Mouse (Mus musculus): ENCODE measurements around the gene Cbl. TPM values are rescaled to one million over a fixed set of nuclear protein-coding genes. Genes with fewer than 3 reads are reported as not detected.

Gene Cbl
- 16.4 and 17.4 TPM in 2 replicates for polyA plus RNA-seq (2014; fragmentation: Nextera tagmentation; extraction: Ambion mirVana)

DNA sequence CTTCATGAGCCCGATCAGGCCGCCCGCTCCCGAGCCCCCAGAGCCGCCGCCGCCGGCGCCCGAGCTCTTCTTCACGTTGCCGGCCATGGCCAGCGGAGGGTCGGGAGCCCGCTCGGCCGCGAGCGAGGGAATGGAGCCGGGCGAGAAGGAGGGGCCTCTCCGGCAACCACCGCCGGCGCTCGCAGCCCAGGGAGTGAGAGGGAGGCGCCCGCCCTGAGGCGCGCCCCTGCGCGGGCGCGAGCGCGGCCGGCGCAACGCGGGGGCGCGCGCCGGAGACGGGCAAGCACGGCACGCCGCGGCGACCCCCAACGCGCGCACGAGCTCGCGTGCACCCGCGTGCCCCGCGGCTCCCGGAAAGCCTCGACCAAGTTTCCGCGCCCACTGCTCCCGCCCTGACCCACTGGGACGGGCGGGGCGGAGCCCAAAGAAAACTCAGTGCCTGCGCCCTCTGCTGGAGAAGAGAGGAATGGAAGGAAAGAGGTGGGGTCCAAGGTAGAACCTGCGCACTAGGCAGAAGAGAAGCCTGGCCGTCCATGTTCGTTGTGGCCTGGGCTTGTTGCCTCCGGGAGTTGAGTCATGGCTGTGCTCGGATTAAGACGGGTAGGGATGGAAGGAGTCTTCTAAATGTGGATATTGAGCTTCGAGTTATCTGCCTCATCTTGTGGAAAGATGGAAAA, at the start of gene Cbl:
Cbl (minus strand) TSS at position 248 of the 677 bp plus-strand sequence.
- Histone ChIP-seq H3K4me1 (ENCODE audit: control insufficient read depth, insufficient read depth, low read length) (no peaks in the 10 kb centered on the region), H3K9me3 (replicated peaks; ENCODE audit: control insufficient read depth, low read length) (no peaks in the 10 kb centered on the region), H3K4me3 (ENCODE audit: low read depth, low read length) (peak within 1 kb of the TSS; percentile 89), H3K9ac (replicated peaks; ENCODE audit: low read length) (peak within 1 kb of the TSS; percentile 94), H3K27me3 (ENCODE audit: control insufficient read depth, insufficient read depth, low read length) (no peaks in the 10 kb centered on the region), H3K36me3 (replicated peaks; ENCODE audit: control insufficient read depth, insufficient read depth, low read depth, low read length) (no peaks in the 10 kb centered on the region), H3K4me2 (ENCODE audit: low read depth, low read length) (peak within 1 kb of the TSS; percentile 55), H3K27ac (replicated peaks; ENCODE audit: low read depth, low read length) (peak within 1 kb of the TSS; percentile 88)
- under 1% methylated on average over 66 of the region's 76 CpGs for WGBS
- ATAC-seq (replicated peaks; ENCODE audit: insufficient number of reproducible peaks, low FRiP score, low TSS enrichment, low read depth) (peak; percentile 90), DNase-seq (ENCODE audit: low spot score) (peak; percentile 100)

DNA sequence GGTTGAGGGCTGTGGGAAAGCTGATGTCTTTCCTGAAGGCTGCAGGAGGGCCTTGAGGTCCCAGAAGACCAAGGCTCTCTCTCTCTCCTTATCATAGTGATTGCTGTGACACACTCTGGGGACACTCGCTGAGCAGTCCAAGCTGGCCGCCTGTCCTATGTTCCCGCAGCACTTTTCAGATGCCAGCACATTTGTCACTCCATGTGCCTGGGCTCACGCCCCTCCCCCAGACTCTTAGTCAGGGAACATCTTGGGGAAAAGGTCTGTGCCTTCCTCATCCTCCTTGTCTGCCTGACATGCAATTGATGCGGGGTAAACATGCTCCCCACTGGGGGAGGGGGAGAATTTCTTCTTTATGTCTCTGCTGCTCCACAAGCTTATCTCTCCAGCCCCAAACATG, 49.3 kb upstream of the Cbl start:
- peaks cover 5% of the 10 kb centered on the region for H3K27me3 ChIP-seq (ENCODE audit: control insufficient read depth, insufficient read depth, low read length)
- WGBS: 66% methylated on average over 5 of the region's 5 CpGs
- no peaks in the 10 kb centered on the region for H3K36me3 ChIP-seq (replicated peaks; ENCODE audit: control insufficient read depth, insufficient read depth, low read depth, low read length)
- H3K9ac ChIP-seq (replicated peaks; ENCODE audit: low read length): no peak overlapping the region
- DNase-seq (ENCODE audit: low spot score) (no peak), ATAC-seq (replicated peaks; ENCODE audit: insufficient number of reproducible peaks, low FRiP score, low TSS enrichment, low read depth) (no peak)
- no peak overlapping the region for H3K4me2 ChIP-seq (ENCODE audit: low read depth, low read length)
- no peaks in the 10 kb centered on the region for H3K9me3 ChIP-seq (replicated peaks; ENCODE audit: control insufficient read depth, low read length)
- H3K27ac ChIP-seq (replicated peaks; ENCODE audit: low read depth, low read length): no peak overlapping the region
- no peaks in the 10 kb centered on the region for H3K4me1 ChIP-seq (ENCODE audit: control insufficient read depth, insufficient read depth, low read length)
- no peak overlapping the region for H3K4me3 ChIP-seq (ENCODE audit: low read depth, low read length)

DNA sequence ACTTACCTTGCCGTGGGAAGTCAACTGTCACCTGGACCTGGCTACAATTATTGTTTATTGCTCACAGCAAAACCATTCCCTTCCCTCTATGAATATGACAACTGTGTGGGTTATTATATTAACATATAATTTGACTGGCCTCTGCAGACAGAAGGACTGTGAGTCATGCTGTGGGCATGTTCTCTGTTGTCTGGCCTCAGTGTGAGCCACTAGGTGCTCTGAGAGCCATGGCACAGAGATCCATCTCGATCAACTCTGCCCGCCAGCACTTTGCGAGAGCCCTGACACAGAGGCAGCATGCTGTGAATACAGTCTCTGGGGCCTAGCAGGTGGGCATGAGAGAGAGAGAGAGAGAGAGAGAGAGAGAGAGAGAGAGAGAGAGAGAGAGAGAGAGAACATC, 36.1 kb upstream of the Cbl start:
- no peak for DNase-seq (ENCODE audit: low spot score)
- H3K27me3 ChIP-seq (ENCODE audit: control insufficient read depth, insufficient read depth, low read length): no peaks in the 10 kb centered on the region
- no peak overlapping the region for H3K9ac ChIP-seq (replicated peaks; ENCODE audit: low read length)
- no peaks in the 10 kb centered on the region for H3K9me3 ChIP-seq (replicated peaks; ENCODE audit: control insufficient read depth, low read length)
- no peak overlapping the region for H3K4me3 ChIP-seq (ENCODE audit: low read depth, low read length)
- H3K36me3 ChIP-seq (replicated peaks; ENCODE audit: control insufficient read depth, insufficient read depth, low read depth, low read length): no peaks in the 10 kb centered on the region
- no peak overlapping the region for H3K4me2 ChIP-seq (ENCODE audit: low read depth, low read length)
- ATAC-seq (replicated peaks; ENCODE audit: insufficient number of reproducible peaks, low FRiP score, low TSS enrichment, low read depth): no peak
- H3K27ac ChIP-seq (replicated peaks; ENCODE audit: low read depth, low read length): no peak overlapping the region
- no peaks in the 10 kb centered on the region for H3K4me1 ChIP-seq (ENCODE audit: control insufficient read depth, insufficient read depth, low read length)
- WGBS: 70% methylated on average over 4 of the region's 4 CpGs

DNA sequence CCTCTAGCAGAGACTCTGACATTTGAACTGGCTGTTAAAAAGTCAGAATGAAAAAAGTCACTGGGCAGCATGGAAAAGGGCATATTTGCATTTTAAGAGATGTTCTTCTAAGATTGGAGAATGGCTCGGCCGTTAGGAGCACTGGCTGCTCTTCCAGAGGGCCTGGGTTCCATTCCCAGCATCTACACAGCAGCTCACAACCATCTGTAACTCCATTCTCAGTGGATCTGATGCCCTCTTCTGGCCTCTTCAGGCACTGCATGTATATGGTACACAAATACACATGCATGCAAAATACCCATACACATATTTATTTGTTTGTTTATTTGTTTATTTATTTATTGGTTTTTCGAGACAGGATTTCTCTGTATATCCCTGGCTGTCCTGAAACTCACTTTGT, 35.2 kb upstream of the Cbl start:
- no peaks in the 10 kb centered on the region for H3K9me3 ChIP-seq (replicated peaks; ENCODE audit: control insufficient read depth, low read length)
- no peak overlapping the region for H3K9ac ChIP-seq (replicated peaks; ENCODE audit: low read length)
- H3K4me2 ChIP-seq (ENCODE audit: low read depth, low read length): no peak overlapping the region
- no peaks in the 10 kb centered on the region for H3K36me3 ChIP-seq (replicated peaks; ENCODE audit: control insufficient read depth, insufficient read depth, low read depth, low read length)
- DNase-seq (ENCODE audit: low spot score) (no peak), ATAC-seq (replicated peaks; ENCODE audit: insufficient number of reproducible peaks, low FRiP score, low TSS enrichment, low read depth) (no peak)
- 84% methylated on average over 3 of the region's 3 CpGs for WGBS
- no peak overlapping the region for H3K4me3 ChIP-seq (ENCODE audit: low read depth, low read length)
- H3K27me3 ChIP-seq (ENCODE audit: control insufficient read depth, insufficient read depth, low read length): no peaks in the 10 kb centered on the region
- no peaks in the 10 kb centered on the region for H3K4me1 ChIP-seq (ENCODE audit: control insufficient read depth, insufficient read depth, low read length)
- no peak overlapping the region for H3K27ac ChIP-seq (replicated peaks; ENCODE audit: low read depth, low read length)

DNA sequence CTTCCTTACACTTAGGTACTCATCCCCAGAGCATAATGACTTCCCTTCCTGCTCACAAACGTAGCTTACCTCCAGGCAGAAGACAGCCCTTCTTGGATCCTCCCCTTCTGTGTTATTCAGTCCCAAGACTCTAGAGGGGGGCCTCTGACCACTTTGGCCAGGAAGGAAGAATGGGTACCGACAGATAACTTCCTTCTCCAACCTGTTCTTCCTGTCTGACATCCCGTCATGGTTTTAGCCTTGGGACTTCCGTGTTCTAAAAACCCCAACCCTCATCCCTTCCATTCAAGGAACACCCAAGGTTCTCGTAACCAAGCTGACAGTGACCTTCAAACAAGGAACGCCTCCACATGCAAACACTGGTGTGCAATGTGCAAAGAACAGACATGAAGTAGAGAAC, 34.6 kb upstream of the Cbl start, which contains the start of gene Nlrx1:
Nlrx1 (minus strand) TSS at position 168 of the 400 bp plus-strand sequence.
- H3K9ac ChIP-seq (replicated peaks; ENCODE audit: low read length): peak within 1 kb of the TSS; percentile 87
- H3K27me3 ChIP-seq (ENCODE audit: control insufficient read depth, insufficient read depth, low read length): no peaks in the 10 kb centered on the region
- H3K36me3 ChIP-seq (replicated peaks; ENCODE audit: control insufficient read depth, insufficient read depth, low read depth, low read length): no peaks in the 10 kb centered on the region
- no peak for DNase-seq (ENCODE audit: low spot score)
- no peak for ATAC-seq (replicated peaks; ENCODE audit: insufficient number of reproducible peaks, low FRiP score, low TSS enrichment, low read depth)
- H3K4me1 ChIP-seq (ENCODE audit: control insufficient read depth, insufficient read depth, low read length): no peaks in the 10 kb centered on the region
- 81% methylated on average over 6 of the region's 6 CpGs for WGBS
- peak within 1 kb of the TSS; percentile 85 for H3K4me2 ChIP-seq (ENCODE audit: low read depth, low read length)
- H3K4me3 ChIP-seq (ENCODE audit: low read depth, low read length): peak within 1 kb of the TSS; percentile 48
- H3K9me3 ChIP-seq (replicated peaks; ENCODE audit: control insufficient read depth, low read length): no peaks in the 10 kb centered on the region
- no peak within 1 kb of the TSS for H3K27ac ChIP-seq (replicated peaks; ENCODE audit: low read depth, low read length)

DNA sequence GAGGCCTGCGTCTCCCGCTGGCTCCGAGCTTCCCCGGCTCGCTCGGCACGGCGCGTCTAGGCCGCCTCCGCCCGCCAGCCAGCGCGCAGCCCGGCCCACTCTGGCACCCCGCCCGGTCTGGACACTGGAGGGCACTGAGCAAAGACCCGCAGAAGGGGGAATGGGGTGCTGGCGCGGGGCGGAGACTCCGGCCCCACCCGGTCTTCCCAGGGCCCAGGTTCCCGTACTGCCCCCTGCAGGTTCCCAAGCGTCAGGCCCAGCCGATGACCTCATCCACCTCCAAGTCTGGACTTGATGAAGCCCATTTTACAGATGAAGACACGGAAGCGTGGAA, 34.1 kb upstream of the Cbl start:
- Histone ChIP-seq H3K9me3 (replicated peaks; ENCODE audit: control insufficient read depth, low read length) (no peaks in the 10 kb centered on the region), H3K27ac (replicated peaks; ENCODE audit: low read depth, low read length) (no peak overlapping the region), H3K4me3 (ENCODE audit: low read depth, low read length) (peak overlapping the region; percentile 48), H3K36me3 (replicated peaks; ENCODE audit: control insufficient read depth, insufficient read depth, low read depth, low read length) (no peaks in the 10 kb centered on the region), H3K9ac (replicated peaks; ENCODE audit: low read length) (peak overlapping the region; percentile 87), H3K4me1 (ENCODE audit: control insufficient read depth, insufficient read depth, low read length) (no peaks in the 10 kb centered on the region), H3K27me3 (ENCODE audit: control insufficient read depth, insufficient read depth, low read length) (no peaks in the 10 kb centered on the region), H3K4me2 (ENCODE audit: low read depth, low read length) (peak overlapping the region; percentile 85)
- DNase-seq (ENCODE audit: low spot score) (peak; percentile 83), ATAC-seq (replicated peaks; ENCODE audit: insufficient number of reproducible peaks, low FRiP score, low TSS enrichment, low read depth) (peak; percentile 65)
- WGBS: 6% methylated on average over 27 of the region's 28 CpGs

DNA sequence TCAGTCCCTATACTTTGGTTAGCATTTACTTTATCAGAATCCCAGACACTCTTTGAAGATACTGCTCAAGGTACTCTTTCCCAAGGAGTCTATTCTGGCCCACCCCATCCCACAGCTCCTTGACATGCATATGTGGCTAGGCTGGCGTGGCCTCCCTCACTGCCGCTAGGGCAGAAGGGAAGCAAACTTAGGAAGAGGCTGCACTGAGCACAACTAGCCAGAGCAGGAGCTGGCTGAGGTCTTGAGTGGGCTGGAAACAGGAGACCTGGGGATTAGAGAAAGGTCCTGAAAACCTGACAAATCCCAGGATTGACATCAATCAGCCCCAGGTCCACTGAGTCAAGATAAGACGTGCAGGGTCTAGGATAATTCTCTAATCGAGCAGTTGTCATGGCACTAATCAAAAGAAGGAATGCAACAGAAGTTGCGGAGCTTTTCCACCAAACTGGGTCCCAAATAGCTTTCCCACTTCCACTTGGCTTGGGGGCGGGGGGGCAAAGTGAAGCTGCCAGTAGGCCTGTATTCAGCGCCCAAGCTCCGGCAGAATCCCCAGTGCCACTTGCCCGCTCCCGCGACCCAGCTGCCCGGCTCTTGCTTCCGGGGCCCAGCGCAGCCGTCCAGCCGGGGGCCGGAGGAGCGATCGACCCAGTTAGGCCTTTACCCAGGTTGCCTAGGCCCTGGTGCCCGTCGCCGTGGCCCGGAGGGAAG, 33.6 kb upstream of the Cbl start:
- WGBS: 12% methylated on average over 21 of the region's 23 CpGs
- no peak for ATAC-seq (replicated peaks; ENCODE audit: insufficient number of reproducible peaks, low FRiP score, low TSS enrichment, low read depth)
- H3K36me3 ChIP-seq (replicated peaks; ENCODE audit: control insufficient read depth, insufficient read depth, low read depth, low read length): no peaks in the 10 kb centered on the region

More for the DNA sequence above, 33.6 kb upstream of the Cbl start:
- DNase-seq (ENCODE audit: low spot score): peak; percentile 21
- peak overlapping the region; percentile 87 for H3K9ac ChIP-seq (replicated peaks; ENCODE audit: low read length)
- peak overlapping the region; percentile 48 for H3K4me3 ChIP-seq (ENCODE audit: low read depth, low read length)
- H3K27me3 ChIP-seq (ENCODE audit: control insufficient read depth, insufficient read depth, low read length): no peaks in the 10 kb centered on the region
- H3K4me1 ChIP-seq (ENCODE audit: control insufficient read depth, insufficient read depth, low read length): no peaks in the 10 kb centered on the region
- no peak overlapping the region for H3K27ac ChIP-seq (replicated peaks; ENCODE audit: low read depth, low read length)
- peak overlapping the region; percentile 85 for H3K4me2 ChIP-seq (ENCODE audit: low read depth, low read length)
- no peaks in the 10 kb centered on the region for H3K9me3 ChIP-seq (replicated peaks; ENCODE audit: control insufficient read depth, low read length)

All from embryonic facial prominence, embryonic 11.5 days (tissue).